Mouse (Mus musculus): ENCODE measurements around the gene Vangl1. TPM values are rescaled to one million over a fixed set of nuclear protein-coding genes. Genes with fewer than 3 reads are reported as not detected.

Vangl1 gene
- polyA plus RNA-seq, 2 experiments, result 22.7 to 24.7 TPM

DNA sequence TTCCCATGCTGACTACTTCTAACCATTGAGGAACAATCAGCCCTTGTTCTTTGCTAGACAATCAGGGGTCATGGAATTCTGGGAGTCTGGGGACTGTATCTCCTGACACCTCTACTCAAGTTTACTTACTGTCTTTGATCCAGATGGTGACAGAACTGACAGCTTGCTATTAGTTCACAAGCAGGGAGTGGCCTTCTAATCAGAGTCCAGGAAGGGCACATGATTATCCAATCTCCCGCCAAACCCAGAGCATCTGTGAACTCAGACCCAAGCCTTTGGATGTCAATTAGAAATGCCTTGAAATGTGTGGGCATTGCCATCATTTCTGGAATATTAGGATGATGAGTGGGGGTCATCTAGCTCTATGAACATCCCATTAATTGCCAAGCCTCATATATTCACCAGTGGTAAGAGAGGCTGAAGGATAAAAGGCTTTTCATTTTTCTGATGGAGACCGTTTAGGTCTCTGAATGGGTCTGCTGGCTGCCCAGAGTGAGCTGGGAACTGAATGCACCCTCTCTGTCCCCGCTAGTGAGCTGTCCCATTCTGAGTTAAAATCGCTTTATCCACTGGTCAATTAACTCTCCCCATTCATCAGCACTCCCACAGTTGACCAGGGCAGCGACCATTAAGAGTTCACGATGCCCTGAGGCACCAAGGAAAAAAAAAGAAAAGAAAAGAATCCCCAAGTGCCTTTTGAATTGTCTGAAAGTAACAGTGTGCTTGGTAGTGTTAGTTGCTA, 58.7 kb downstream of the Vangl1 start:
- no peak for TF ChIP-seq POLR2A (IDR thresholded peaks at IDR 0.05; ENCODE audit: borderline replicate concordance, extremely low read depth, insufficient read depth, insufficient read length)
- Histone ChIP-seq H3K4me1 (ENCODE audit: control insufficient read depth, insufficient read depth, low read length) (peaks cover 11% of the 10 kb centered on the region; the same call in 1 of the 2 replicates), H3K36me3 (ENCODE audit: control insufficient read depth, insufficient read depth, low read length) (no peaks in the 10 kb centered on the region), H3K27ac (replicated peaks; ENCODE audit: low read depth, low read length) (no peak overlapping the region), H3K27me3 (ENCODE audit: control insufficient read depth, insufficient read depth, low read length) (no peaks in the 10 kb centered on the region), H3K9me3 (ENCODE audit: control insufficient read depth, low read length) (no peaks in the 10 kb centered on the region), H3K4me3 (replicated peaks; ENCODE audit: low read length) (no peak overlapping the region), H3K9ac (ENCODE audit: low read depth, low read length, severe bottlenecking) (no peak overlapping the region), H3K4me2 (replicated peaks; ENCODE audit: low read depth, low read length, severe bottlenecking) (no peak overlapping the region)
- 31% methylated on average over 6 of the region's 6 CpGs for WGBS
- DNase-seq (ENCODE audit: low spot score) (no peak), ATAC-seq (ENCODE audit: low FRiP score, low read depth) (no peak)

DNA sequence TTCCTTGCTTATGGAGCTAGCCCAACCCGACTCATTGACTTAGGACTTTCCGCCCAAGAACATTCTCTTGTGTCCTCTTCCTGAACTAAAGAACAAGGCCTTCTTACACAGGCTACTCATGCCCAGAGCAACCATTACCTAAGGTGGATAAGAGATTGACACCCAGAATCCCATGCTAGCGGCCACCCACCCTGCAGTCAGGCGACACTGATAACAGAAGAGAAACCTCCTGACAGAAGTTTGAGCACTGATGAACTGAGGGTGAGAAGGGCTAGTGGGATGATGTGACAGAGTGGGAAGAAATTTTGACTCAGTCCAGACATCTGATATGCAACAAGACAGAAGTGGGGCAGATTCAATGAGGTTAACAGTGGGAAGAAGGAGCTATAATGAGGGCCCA, 60.1 kb downstream of the Vangl1 start:
- ATAC-seq (ENCODE audit: low FRiP score, low read depth) (no peak), DNase-seq (ENCODE audit: low spot score) (no peak)
- Histone ChIP-seq H3K9me3 (ENCODE audit: control insufficient read depth, low read length) (no peaks in the 10 kb centered on the region), H3K9ac (ENCODE audit: low read depth, low read length, severe bottlenecking) (no peak overlapping the region), H3K36me3 (ENCODE audit: control insufficient read depth, insufficient read depth, low read length) (no peaks in the 10 kb centered on the region), H3K4me2 (replicated peaks; ENCODE audit: low read depth, low read length, severe bottlenecking) (no peak overlapping the region), H3K4me1 (ENCODE audit: control insufficient read depth, insufficient read depth, low read length) (peaks cover 8% of the 10 kb centered on the region; the same call in 1 of the 2 replicates), H3K4me3 (replicated peaks; ENCODE audit: low read length) (no peak overlapping the region), H3K27me3 (ENCODE audit: control insufficient read depth, insufficient read depth, low read length) (no peaks in the 10 kb centered on the region), H3K27ac (replicated peaks; ENCODE audit: low read depth, low read length) (no peak overlapping the region)
- WGBS, result 92% methylated on average over 4 of the region's 4 CpGs
- TF ChIP-seq POLR2A (IDR thresholded peaks at IDR 0.05; ENCODE audit: borderline replicate concordance, extremely low read depth, insufficient read depth, insufficient read length), result no peak

GRCm38 (mm10) chr3:102143536-102143935, 61.0 kb downstream of the Vangl1 start:
- Histone ChIP-seq H3K4me2 (replicated peaks; ENCODE audit: low read depth, low read length, severe bottlenecking) (no peak overlapping the region), H3K9me3 (ENCODE audit: control insufficient read depth, low read length) (no peaks in the 10 kb centered on the region), H3K4me1 (ENCODE audit: control insufficient read depth, insufficient read depth, low read length) (peaks cover 4% of the 10 kb centered on the region; the same call in 1 of the 2 replicates), H3K27ac (replicated peaks; ENCODE audit: low read depth, low read length) (no peak overlapping the region), H3K36me3 (ENCODE audit: control insufficient read depth, insufficient read depth, low read length) (no peaks in the 10 kb centered on the region), H3K27me3 (ENCODE audit: control insufficient read depth, insufficient read depth, low read length) (no peaks in the 10 kb centered on the region), H3K4me3 (replicated peaks; ENCODE audit: low read length) (no peak overlapping the region), H3K9ac (ENCODE audit: low read depth, low read length, severe bottlenecking) (no peak overlapping the region)
- WGBS, result 71% methylated on average over 3 of the region's 3 CpGs
- no peak for TF ChIP-seq POLR2A (IDR thresholded peaks at IDR 0.05; ENCODE audit: borderline replicate concordance, extremely low read depth, insufficient read depth, insufficient read length)
- no peak for DNase-seq (ENCODE audit: low spot score)
- no peak for ATAC-seq (ENCODE audit: low FRiP score, low read depth)

DNA sequence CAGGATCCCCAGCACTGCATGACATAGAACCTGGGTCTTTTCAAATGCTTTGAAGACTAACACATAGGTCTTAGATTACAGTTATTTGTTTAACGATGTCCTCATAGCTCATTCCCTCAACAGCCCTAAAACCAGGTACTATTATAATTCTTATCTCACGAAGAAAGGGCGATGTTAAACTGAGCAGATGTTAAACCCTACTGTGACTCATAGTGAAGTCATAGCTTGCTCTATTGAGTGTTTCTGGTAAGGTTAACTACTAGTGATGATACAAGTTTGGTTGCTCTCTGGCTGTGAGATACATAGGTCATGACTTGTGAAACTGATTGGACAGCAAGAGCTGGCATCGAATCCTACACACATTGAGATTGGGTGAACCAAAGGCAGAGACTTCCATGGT, 61.5 kb downstream of the Vangl1 start:
- Histone ChIP-seq H3K9ac (ENCODE audit: low read depth, low read length, severe bottlenecking) (no peak overlapping the region), H3K36me3 (ENCODE audit: control insufficient read depth, insufficient read depth, low read length) (no peaks in the 10 kb centered on the region), H3K4me2 (replicated peaks; ENCODE audit: low read depth, low read length, severe bottlenecking) (no peak overlapping the region), H3K9me3 (ENCODE audit: control insufficient read depth, low read length) (no peaks in the 10 kb centered on the region), H3K4me3 (replicated peaks; ENCODE audit: low read length) (no peak overlapping the region), H3K4me1 (ENCODE audit: control insufficient read depth, insufficient read depth, low read length) (peaks cover 1% of the 10 kb centered on the region; the same call in 1 of the 2 replicates), H3K27ac (replicated peaks; ENCODE audit: low read depth, low read length) (no peak overlapping the region), H3K27me3 (ENCODE audit: control insufficient read depth, insufficient read depth, low read length) (no peaks in the 10 kb centered on the region)
- DNase-seq (ENCODE audit: low spot score), result no peak
- no peak for ATAC-seq (ENCODE audit: low FRiP score, low read depth)
- WGBS, result 95% methylated on average over 4 of the region's 4 CpGs
- no peak for TF ChIP-seq POLR2A (IDR thresholded peaks at IDR 0.05; ENCODE audit: borderline replicate concordance, extremely low read depth, insufficient read depth, insufficient read length)

DNA sequence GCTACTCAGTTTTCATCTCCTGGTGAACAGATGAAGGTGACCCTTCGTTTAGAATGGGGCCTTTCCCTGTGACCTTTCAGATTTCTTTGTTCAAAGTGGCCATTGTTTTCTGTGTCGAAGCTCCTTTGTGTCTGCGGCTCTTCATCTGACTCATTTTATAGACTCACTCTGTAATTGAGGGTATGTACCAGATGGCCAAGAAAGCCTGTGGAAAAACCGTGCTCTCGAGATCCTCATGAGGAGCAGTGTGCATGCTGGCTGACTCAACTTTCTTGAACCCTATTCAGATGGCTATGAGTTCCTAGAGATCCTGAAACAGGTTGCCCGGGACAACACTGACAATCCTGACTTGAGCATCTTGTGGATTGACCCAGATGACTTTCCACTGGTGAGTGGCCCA, 62.6 kb downstream of the Vangl1 start:
- H3K27me3 ChIP-seq (ENCODE audit: control insufficient read depth, insufficient read depth, low read length), result no peaks in the 10 kb centered on the region
- no peak overlapping the region for H3K4me3 ChIP-seq (replicated peaks; ENCODE audit: low read length)
- WGBS, result 78% methylated on average over 6 of the region's 6 CpGs
- no peaks in the 10 kb centered on the region for H3K36me3 ChIP-seq (ENCODE audit: control insufficient read depth, insufficient read depth, low read length)
- H3K4me2 ChIP-seq (replicated peaks; ENCODE audit: low read depth, low read length, severe bottlenecking), result no peak overlapping the region
- no peaks in the 10 kb centered on the region for H3K4me1 ChIP-seq (ENCODE audit: control insufficient read depth, insufficient read depth, low read length)
- ATAC-seq (ENCODE audit: low FRiP score, low read depth) (no peak), DNase-seq (ENCODE audit: low spot score) (no peak)
- H3K9me3 ChIP-seq (ENCODE audit: control insufficient read depth, low read length), result no peaks in the 10 kb centered on the region
- no peak for TF ChIP-seq POLR2A (IDR thresholded peaks at IDR 0.05; ENCODE audit: borderline replicate concordance, extremely low read depth, insufficient read depth, insufficient read length)
- no peak overlapping the region for H3K27ac ChIP-seq (replicated peaks; ENCODE audit: low read depth, low read length)
- no peak overlapping the region for H3K9ac ChIP-seq (ENCODE audit: low read depth, low read length, severe bottlenecking)
